In genomic region chr9:98953291-98953690, GRCm38 (mm10) we compare ENCODE assay signal across 31 mouse cellular contexts. TPM values are rescaled to one million over a fixed set of nuclear protein-coding genes. Genes with fewer than 3 reads are reported as not detected.
"Had no signal": no experiment of that assay in that cellular context is flagged by ENCODE, and none has a peak within 500 bp of the region (broad histone marks: within the 10 kb centered on the region; RNA-seq: fewer than 3 reads in every experiment).

No protein-coding gene starts in this region.

- DNase-seq: kidney, adult 2 months; kidney, postnatal 25 days; layer of hippocampus, postnatal 36 days; liver, embryonic 13.5 days; lung, adult 2 months; retina, postnatal 1 day; right cerebral cortex, postnatal 25 days; spleen, adult 18-20 months; thymus, postnatal 25 days had no signal

- H3K9ac ChIP-seq: liver, embryonic 13.5 days; midbrain, embryonic 15.5 days; neural tube, embryonic 13.5 days; stomach, embryonic 15.5 days had no signal

- H3K4me2 ChIP-seq: liver, embryonic 13.5 days; stomach, embryonic 15.5 days had no signal

- H3K9me3 ChIP-seq: liver, embryonic 13.5 days; midbrain, embryonic 15.5 days; neural tube, embryonic 13.5 days; stomach, embryonic 15.5 days had no signal

- H3K36me3 ChIP-seq: liver, embryonic 13.5 days; midbrain, embryonic 15.5 days; neural tube, embryonic 13.5 days; stomach, embryonic 15.5 days had no signal

- ATAC-seq: midbrain, embryonic 15.5 days had no signal

- H3K27ac ChIP-seq: kidney, postnatal 0 days; left cerebral cortex, adult 2 months; liver, embryonic 13.5 days; macrophage; midbrain, embryonic 15.5 days; neural tube, embryonic 13.5 days; stomach, embryonic 15.5 days had no signal

- H3K4me3 ChIP-seq: left cerebral cortex, adult 2 months; liver, embryonic 13.5 days; myocyte; neural tube, embryonic 13.5 days; stomach, embryonic 15.5 days had no signal

RNA-seq across cellular contexts. Expression of gene Foxl2, which starts 1.8 kb away (rescaled TPM):
- total RNA-seq: liver, adult 2 months; megakaryocyte, adult 5-6 weeks; monocyte, adult 5-6 weeks; neutrophil, adult 5-6 weeks had no signal
- polyA plus RNA-seq: kidney, adult 2 months; kidney, embryonic 14.5 days; kidney, postnatal 0 days; large intestine, adult 2 months; limb, embryonic 11.5 days; liver, adult 2 months; liver, embryonic 13.5 days; liver, embryonic 16.5 days; lung, adult 2 months; lung, embryonic 16.5 days; macrophage; stomach, embryonic 15.5 days; thymus, postnatal 0 days had no signal

RNA-seq across cellular contexts. Expression of gene 7420426K07Rik, which starts 50.4 kb away (rescaled TPM):
- total RNA-seq: layer of hippocampus, adult 8-10 months; layer of hippocampus, postnatal 10 days; layer of hippocampus, postnatal 36 days; left cerebral cortex, adult 2 months; left cerebral cortex, postnatal 10 days; left cerebral cortex, postnatal 36 days; liver, adult 2 months; monocyte, adult 5-6 weeks; neutrophil, adult 5-6 weeks had no signal
- polyA plus RNA-seq: kidney, adult 2 months; kidney, embryonic 14.5 days; kidney, postnatal 0 days; large intestine, adult 2 months; limb, embryonic 11.5 days; limb, embryonic 14.5 days; liver, adult 2 months; liver, embryonic 13.5 days; liver, embryonic 16.5 days; lung, adult 2 months; lung, embryonic 16.5 days; macrophage; midbrain, embryonic 15.5 days; myocyte; neural tube, embryonic 13.5 days; stomach, embryonic 15.5 days; thymus, postnatal 0 days had no signal
